Mouse (Mus musculus) CH12.LX (cell line): ENCODE results near the gene Gdap1l1. TPM values are rescaled to one million over a fixed set of nuclear protein-coding genes. Genes with fewer than 3 reads are reported as not detected.

Experiments used
- DNase-seq: peaks from one replicate; pipeline ENCODE4 v3.0.0-alpha.2; 2013; ENCODE audit errors: extremely low read depth
- H3K27ac ChIP-seq: 2 replicates; pipeline ENCODE4 v1.5.1; 2012; ENCODE audit warnings: low read depth, mild to moderate bottlenecking, control low read depth, moderate library complexity; ENCODE audit not compliant: insufficient read depth
- H3K27me3 ChIP-seq: replicated peaks from 2 replicates; pipeline ENCODE3; 2012; ENCODE audit warnings: inconsistent platforms
- H3K36me3 ChIP-seq, 2 experiments: replicated peaks in 1 of 2; 2 replicates each; pipeline versions ENCODE3 to v1.6.1; 2012; ENCODE audit warnings: inconsistent platforms in 1 of 2, low read length in 1 of 2, mild to moderate bottlenecking in 1 of 2, mixed read lengths in 1 of 2, moderate library complexity in 1 of 2; ENCODE audit not compliant: control insufficient read depth in 1 of 2, insufficient read depth in 1 of 2
- H3K4me1 ChIP-seq, 2 experiments: 2 replicates each; pipeline ENCODE4 v1.6.1; 2012; ENCODE audit warnings: inconsistent platforms in 1 of 2, moderate library complexity in 1 of 2; ENCODE audit not compliant: insufficient read depth in 2 of 2, control insufficient read depth in 1 of 2
- H3K4me2 ChIP-seq: 2 replicates; pipeline ENCODE4 v1.6.1; 2012; ENCODE audit warnings: low read depth, mild to moderate bottlenecking, control low read depth; ENCODE audit not compliant: poor library complexity, insufficient read depth, severe bottlenecking
- H3K4me3 ChIP-seq, 3 experiments: fragments of 150-350 bp in 1 of 3; sonication (generic) in 1 of 3; replicated peaks in 1 of 3; 2 replicates each; pipeline versions ENCODE3 to v1.5.1; 2011 to 2012; ENCODE audit warnings: low read depth in 2 of 3, low read length in 2 of 3, mild to moderate bottlenecking in 2 of 3, moderate library complexity in 2 of 3, control low read depth in 1 of 3, improper control_type of control experiment in 1 of 3, inconsistent platforms in 1 of 3, mixed read lengths in 1 of 3; ENCODE audit not compliant: poor library complexity in 1 of 3
- H3K79me2 ChIP-seq: replicated peaks from 2 replicates; pipeline ENCODE4 v1.6.1; 2012; ENCODE audit warnings: mild to moderate bottlenecking, moderate library complexity; ENCODE audit not compliant: control insufficient read depth, poor library complexity, insufficient read depth, severe bottlenecking; ENCODE audit errors: extremely low read depth
- H3K9ac ChIP-seq: 2 replicates; pipeline ENCODE4 v1.6.1; 2012; ENCODE audit warnings: low read depth, mild to moderate bottlenecking, control low read depth, moderate library complexity; ENCODE audit not compliant: insufficient read depth
- H3K9me3 ChIP-seq: replicated peaks from 2 replicates; pipeline ENCODE3; 2012; ENCODE audit warnings: low read length, inconsistent platforms, mixed read lengths
- BHLHE40 ChIP-seq: IDR thresholded peaks from 2 replicates; pipeline ENCODE4 v1.6.1; 2011; ENCODE audit warnings: mild to moderate bottlenecking, low read depth, low read length, improper control_type of control experiment
- CHD1 ChIP-seq: IDR thresholded peaks from 2 replicates; pipeline ENCODE4 v1.6.1; 2012; ENCODE audit warnings: low read depth, low read length, improper control_type of control experiment, inconsistent platforms
- CHD2 ChIP-seq: IDR thresholded peaks from 2 replicates; pipeline ENCODE4 v1.6.1; 2011; ENCODE audit warnings: low read length, improper control_type of control experiment
- CTCF ChIP-seq, 2 experiments: IDR thresholded peaks in 1 of 2; conservative IDR thresholded peaks in 1 of 2; 2 replicates each; pipeline ENCODE4 v1.5.1; 2011 to 2012; ENCODE audit warnings: low read depth in 2 of 2, low read length in 2 of 2, improper control_type of control experiment in 1 of 2, inconsistent platforms in 1 of 2, mild to moderate bottlenecking in 1 of 2, moderate library complexity in 1 of 2
- E2F4 ChIP-seq: IDR thresholded peaks from 2 replicates; pipeline ENCODE4 v1.6.1; 2011; ENCODE audit warnings: low read depth, low read length, improper control_type of control experiment; ENCODE audit not compliant: insufficient replicate concordance
- ELF1 ChIP-seq: IDR thresholded peaks from 2 replicates; pipeline ENCODE4 v1.6.1; 2014; ENCODE audit warnings: low read depth, mild to moderate bottlenecking, inconsistent platforms, low read length, improper control_type of control experiment
- EP300 ChIP-seq: IDR thresholded peaks from 2 replicates; pipeline ENCODE4 v1.6.1; 2011; ENCODE audit warnings: low read length, improper control_type of control experiment
- ETS1 ChIP-seq: conservative IDR thresholded peaks from 2 replicates; pipeline ENCODE4 v1.6.1; 2012; ENCODE audit warnings: low read depth, mild to moderate bottlenecking, inconsistent platforms, low read length, improper control_type of control experiment, moderate library complexity
- GABPA ChIP-seq: IDR thresholded peaks from 2 replicates; pipeline ENCODE4 v1.6.1; 2012; ENCODE audit warnings: low read depth, low read length, improper control_type of control experiment, inconsistent platforms; ENCODE audit not compliant: insufficient replicate concordance
- HCFC1 ChIP-seq: IDR thresholded peaks from 2 replicates; pipeline ENCODE4 v1.6.1; 2012; ENCODE audit warnings: low read depth, mild to moderate bottlenecking, inconsistent platforms, low read length, improper control_type of control experiment
- IRF4 ChIP-seq: IDR thresholded peaks from 2 replicates; pipeline ENCODE4 v1.6.1; 2014; ENCODE audit warnings: low read depth, mild to moderate bottlenecking, inconsistent platforms, low read length, improper control_type of control experiment
- JUN ChIP-seq: IDR thresholded peaks from 2 replicates; pipeline ENCODE4 v1.6.1; 2011; ENCODE audit warnings: low read depth, mild to moderate bottlenecking, low read length, improper control_type of control experiment, moderate library complexity; ENCODE audit not compliant: insufficient read depth
- JUND ChIP-seq: conservative IDR thresholded peaks from 2 replicates; pipeline ENCODE4 v1.6.1; 2011; ENCODE audit warnings: low read depth, low read length, improper control_type of control experiment
- KAT2A ChIP-seq: IDR thresholded peaks from 2 replicates; pipeline ENCODE4 v1.6.1; 2012; ENCODE audit warnings: low read length, improper control_type of control experiment, inconsistent platforms; ENCODE audit not compliant: insufficient replicate concordance
- MAFK ChIP-seq: IDR thresholded peaks from 2 replicates; pipeline ENCODE4 v1.6.1; 2011; ENCODE audit warnings: low read length, improper control_type of control experiment; ENCODE audit not compliant: insufficient replicate concordance
- MAX ChIP-seq: IDR thresholded peaks from 2 replicates; pipeline ENCODE4 v1.6.1; 2011; ENCODE audit warnings: low read length, improper control_type of control experiment
- MAZ ChIP-seq: IDR thresholded peaks from 2 replicates; pipeline ENCODE4 v1.6.1; 2012; ENCODE audit warnings: low read depth, mild to moderate bottlenecking, inconsistent platforms, low read length, improper control_type of control experiment, moderate library complexity
- MEF2A ChIP-seq: IDR thresholded peaks from 2 replicates; pipeline ENCODE4 v1.6.1; 2014; ENCODE audit warnings: low read depth, mild to moderate bottlenecking, inconsistent platforms, low read length, improper control_type of control experiment, borderline replicate concordance
- MXI1 ChIP-seq: IDR thresholded peaks from 2 replicates; pipeline ENCODE4 v1.6.1; 2011; ENCODE audit warnings: mild to moderate bottlenecking, low read depth, low read length, improper control_type of control experiment
- MYC ChIP-seq: IDR thresholded peaks from 2 replicates; pipeline ENCODE4 v1.6.1; 2011; ENCODE audit warnings: low read depth, mild to moderate bottlenecking, improper control_type of control experiment, low read length
- NELFE ChIP-seq: IDR thresholded peaks from 2 replicates; pipeline ENCODE4 v1.6.1; 2011; ENCODE audit warnings: low read depth, low read length, improper control_type of control experiment
- NRF1 ChIP-seq: IDR thresholded peaks from 2 replicates; pipeline ENCODE4 v1.6.1; 2014; ENCODE audit warnings: low read depth, mild to moderate bottlenecking, inconsistent platforms, low read length, improper control_type of control experiment, moderate library complexity
- PAX5 ChIP-seq: IDR thresholded peaks from 2 replicates; pipeline ENCODE4 v1.6.1; 2012; ENCODE audit warnings: low read length, inconsistent platforms, mixed read lengths
- POLR2A ChIP-seq: IDR thresholded peaks from 2 replicates; pipeline ENCODE4 v1.6.1; 2011; ENCODE audit warnings: low read depth, mild to moderate bottlenecking, improper control_type of control experiment, low read length
- POLR2AphosphoS2 ChIP-seq: IDR thresholded peaks from 2 replicates; pipeline ENCODE4 v1.6.1; 2011; ENCODE audit warnings: low read depth, low read length, improper control_type of control experiment
- RAD21 ChIP-seq: IDR thresholded peaks from 2 replicates; pipeline ENCODE4 v1.6.1; 2011; ENCODE audit warnings: low read depth, mild to moderate bottlenecking, low read length, improper control_type of control experiment, moderate library complexity
- RCOR1 ChIP-seq: conservative IDR thresholded peaks from 2 replicates; pipeline ENCODE4 v1.6.1; 2012; ENCODE audit warnings: low read depth, mild to moderate bottlenecking, inconsistent platforms, low read length, improper control_type of control experiment
- SIN3A ChIP-seq: IDR thresholded peaks from 2 replicates; pipeline ENCODE4 v1.6.1; 2012; ENCODE audit warnings: low read length, improper control_type of control experiment, inconsistent platforms
- SMC3 ChIP-seq: IDR thresholded peaks from 2 replicates; pipeline ENCODE4 v1.6.1; 2011; ENCODE audit warnings: low read depth, low read length, improper control_type of control experiment
- TBP ChIP-seq: conservative IDR thresholded peaks from 2 replicates; pipeline ENCODE4 v1.6.1; 2011; ENCODE audit warnings: low read depth, low read length, improper control_type of control experiment
- TCF12 ChIP-seq: IDR thresholded peaks from 2 replicates; pipeline ENCODE4 v1.6.1; 2014; ENCODE audit warnings: low read depth, mild to moderate bottlenecking, inconsistent platforms, low read length, improper control_type of control experiment
- UBTF ChIP-seq: IDR thresholded peaks from 2 replicates; pipeline ENCODE4 v1.6.1; 2012; ENCODE audit warnings: low read depth, mild to moderate bottlenecking, inconsistent platforms, low read length, improper control_type of control experiment, moderate library complexity
- USF1 ChIP-seq: IDR thresholded peaks from 2 replicates; pipeline ENCODE4 v1.6.1; 2014; ENCODE audit warnings: low read depth, mild to moderate bottlenecking, inconsistent platforms, low read length, improper control_type of control experiment
- USF2 ChIP-seq: conservative IDR thresholded peaks from 2 replicates; pipeline ENCODE4 v1.6.1; 2011; ENCODE audit warnings: low read depth, low read length, improper control_type of control experiment
- ZC3H11A ChIP-seq: IDR thresholded peaks from 2 replicates; pipeline ENCODE4 v1.6.1; 2012; ENCODE audit warnings: low read depth, mild to moderate bottlenecking, inconsistent platforms, low read length, improper control_type of control experiment
- ZKSCAN1 ChIP-seq: IDR thresholded peaks from 2 replicates; pipeline ENCODE4 v1.6.1; 2012; ENCODE audit warnings: low read depth, inconsistent platforms, low read length, improper control_type of control experiment, borderline replicate concordance
- ZMIZ1 ChIP-seq: IDR thresholded peaks from 2 replicates; pipeline ENCODE4 v1.6.1; 2012; ENCODE audit warnings: low read depth, mild to moderate bottlenecking, inconsistent platforms, low read length, improper control_type of control experiment
- ZNF384 ChIP-seq: IDR thresholded peaks from 2 replicates; pipeline ENCODE4 v1.6.1; 2012; ENCODE audit warnings: low read depth, low read length, improper control_type of control experiment, inconsistent platforms
- dilution Hi-C: fragments of 300-500 bp; cut with MboI; formaldehyde crosslinking; loops from 2 replicates; pipeline ENCODE4 v1.14.3; 2020; ENCODE audit warnings: low sequenced_read_pairs; ENCODE audit not compliant: extremely low pct_unique_long_range_greater_than_20kb, extremely low pct_ligation_motif_present
- in situ Hi-C: fragments of 300-500 bp; cut with MboI; formaldehyde crosslinking; loops from 3 replicates; pipeline ENCODE4 v1.14.3; 2019; ENCODE audit warnings: low sequenced_read_pairs, low pct_ligation_motif_present, low pct_unique_long_range_greater_than_20kb, mixed read lengths
- polyA plus RNA-seq: library from polyadenylated mRNA; unstranded; fragments of >175 nt; gene quantifications from 2 replicates; pipeline ENCODE4 v1.2.1, GENCODE M21; 2012; ENCODE audit warnings: low read depth; ENCODE audit not compliant: insufficient read length
- total RNA-seq, 2 experiments: library from RNA; depleted of rRNA; stranded (reverse); fragments of 300-350 nt in 1 of 2; fragments of >200 nt in 1 of 2; gene quantifications; 2 replicates each; pipeline ENCODE4 v1.2.3; 2012 to 2014

Gene Gdap1l1
- total and polyA plus RNA-seq, 3 experiments: not detected

- no peaks in the 10 kb centered on the region for H3K79me2 ChIP-seq
- peak; percentile 81; the same call in 1 of the 2 replicates for TF ChIP-seq NELFE
- TF ChIP-seq SMC3: peak; percentile 90
- TF ChIP-seq RCOR1: no peak
- no peak for TF ChIP-seq MEF2A
- TF ChIP-seq GABPA: no peak
- no peak for TF ChIP-seq USF2
- no peak for TF ChIP-seq EP300
- peak; percentile 45; the same call in 1 of the 2 replicates for TF ChIP-seq MAFK
- no peak for TF ChIP-seq NRF1
- no peak for TF ChIP-seq CHD2
- TF ChIP-seq TCF12: no peak
- no peak for TF ChIP-seq USF1
- peak; percentile 85 to 99 for TF ChIP-seq CTCF (conservative IDR thresholded peaks at IDR 0.05 in 1 of 2, IDR thresholded peaks at IDR 0.05 in 1 of 2; ENCODE audit: low read depth in 2 of 2, low read length in 2 of 2)
- TF ChIP-seq MAZ: no peak
- TF ChIP-seq ELF1: no peak
- no peak for TF ChIP-seq MXI1
- no peak for TF ChIP-seq POLR2AphosphoS2
- no peak for TF ChIP-seq MAX
- peak; percentile 95 for TF ChIP-seq RAD21
- no peak for TF ChIP-seq UBTF
- TF ChIP-seq ZC3H11A: peak; percentile 61
- TF ChIP-seq POLR2A: no peak
- TF ChIP-seq CHD1: no peak
- no peak for TF ChIP-seq HCFC1
- peak; percentile 66 for TF ChIP-seq ZNF384
- no peak for TF ChIP-seq TBP
- TF ChIP-seq JUN: no peak
- TF ChIP-seq SIN3A: no peak
- TF ChIP-seq ZKSCAN1: no peak
- TF ChIP-seq MYC: no peak
- no peak for TF ChIP-seq ETS1
- TF ChIP-seq E2F4: no peak
- no peak for TF ChIP-seq IRF4
- TF ChIP-seq KAT2A: no peak
- TF ChIP-seq BHLHE40: no peak
- TF ChIP-seq JUND: peak; percentile 43; the same call in 1 of the 2 replicates
- TF ChIP-seq PAX5: no peak
- no peak for TF ChIP-seq ZMIZ1
- no peak overlapping the region for H3K4me3 ChIP-seq
- dilution Hi-C loops: no loop called here
- in situ Hi-C loops: no loop called here
- H3K4me2 ChIP-seq: no peak overlapping the region
- no peak overlapping the region for H3K27ac ChIP-seq
- no peak overlapping the region for H3K9ac ChIP-seq
- no peaks in the 10 kb centered on the region for H3K4me1 ChIP-seq
- peaks cover 25% of the 10 kb centered on the region for H3K27me3 ChIP-seq
- DNase-seq: peak; percentile 83
- no peaks in the 10 kb centered on the region for H3K9me3 ChIP-seq
- peaks cover 2 to 12% of the 10 kb centered on the region in 2 experiments for H3K36me3 ChIP-seq
Measured at GRCm38 (mm10) chr2:163401221-163401620, 37.1 kb upstream of the Gdap1l1 start.
